Mouse (Mus musculus): ENCODE results near the gene Pkp3. TPM values are rescaled to one million over a fixed set of nuclear protein-coding genes. Genes with fewer than 3 reads are reported as not detected.
"Not testable (repeated sequence)": the region's sequence is repeated elsewhere in the genome, so short reads cannot be mapped to it uniquely, and the experiment has no call there.

Pkp3 gene
- polyA plus RNA-seq (2011; ENCODE audit: insufficient read depth, insufficient read length, low read depth, missing spikeins): 19.6 and 22.0 TPM in 2 replicates

DNA sequence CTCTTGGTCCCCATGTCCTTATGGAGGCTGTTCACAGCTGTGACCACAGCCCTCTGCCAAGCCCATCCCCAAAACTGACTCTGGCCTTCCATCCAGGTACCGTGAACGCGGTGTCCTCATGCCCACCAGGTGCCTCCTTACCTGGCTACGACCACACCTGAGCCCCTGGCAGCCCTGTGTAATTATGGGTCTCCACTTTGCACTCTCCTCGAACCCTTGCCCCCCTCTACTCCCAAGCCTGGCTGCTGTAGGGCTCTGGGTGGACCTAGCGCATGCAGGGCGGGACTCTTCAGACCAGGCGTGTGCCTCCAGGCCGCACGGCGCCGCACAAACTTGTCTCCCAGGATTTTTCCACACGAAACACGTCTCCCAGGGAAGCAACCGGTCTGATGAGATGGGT, at the start of gene Pkp3:
Gene Pkp3, plus strand, starts transcription at position 378 of the 400 bp plus-strand sequence.
- Histone ChIP-seq H3K9ac (ENCODE audit: low read depth, poor library complexity, severe bottlenecking) (peak within 1 kb of the TSS; percentile 26), H3K4me1 (ENCODE audit: control insufficient read depth, insufficient read depth, low read length) (peaks cover 4% of the 10 kb centered on the region), H3K9me3 (replicated peaks; ENCODE audit: control insufficient read depth, insufficient read depth, low read length, poor library complexity, severe bottlenecking) (no peaks in the 10 kb centered on the region), H3K27me3 (ENCODE audit: control insufficient read depth, insufficient read depth, low read length, poor library complexity, severe bottlenecking) (no peaks in the 10 kb centered on the region), H3K36me3 (ENCODE audit: control insufficient read depth, insufficient read depth, low read length, poor library complexity, severe bottlenecking) (no peaks in the 10 kb centered on the region), H3K27ac (ENCODE audit: insufficient read depth, low read length) (no peak within 1 kb of the TSS), H3K4me3 (ENCODE audit: low read depth, low read length) (no peak within 1 kb of the TSS)
- TF ChIP-seq CTCF (IDR thresholded peaks at IDR 0.05; ENCODE audit: low read depth, low read length): no peak
- TF ChIP-seq POLR2A (IDR thresholded peaks at IDR 0.05; ENCODE audit: insufficient read depth, low read length): no peak
- TF ChIP-seq EP300 (IDR thresholded peaks at IDR 0.05; ENCODE audit: insufficient read depth, low read depth, low read length): no peak

GRCm38 (mm10) chr7:141028831-141029230, 49.2 kb upstream of the Pkp3 start, which contains the start of gene Gm17387:
Gene Gm17387 (plus strand): TSS chr7:141029131.
- Histone ChIP-seq H3K9me3 (replicated peaks; ENCODE audit: control insufficient read depth, insufficient read depth, low read length, poor library complexity, severe bottlenecking) (no peaks in the 10 kb centered on the region), H3K27ac (ENCODE audit: insufficient read depth, low read length) (no peak within 1 kb of the TSS), H3K4me3 (ENCODE audit: low read depth, low read length) (no peak within 1 kb of the TSS), H3K9ac (ENCODE audit: low read depth, poor library complexity, severe bottlenecking) (no peak within 1 kb of the TSS), H3K4me1 (ENCODE audit: control insufficient read depth, insufficient read depth, low read length) (peaks cover 2% of the 10 kb centered on the region), H3K27me3 (ENCODE audit: control insufficient read depth, insufficient read depth, low read length, poor library complexity, severe bottlenecking) (no peaks in the 10 kb centered on the region), H3K36me3 (ENCODE audit: control insufficient read depth, insufficient read depth, low read length, poor library complexity, severe bottlenecking) (no peaks in the 10 kb centered on the region)
- TF ChIP-seq POLR2A (IDR thresholded peaks at IDR 0.05; ENCODE audit: insufficient read depth, low read length): no peak
- TF ChIP-seq CTCF (IDR thresholded peaks at IDR 0.05; ENCODE audit: low read depth, low read length): no peak
- TF ChIP-seq EP300 (IDR thresholded peaks at IDR 0.05; ENCODE audit: insufficient read depth, low read depth, low read length): no peak

DNA sequence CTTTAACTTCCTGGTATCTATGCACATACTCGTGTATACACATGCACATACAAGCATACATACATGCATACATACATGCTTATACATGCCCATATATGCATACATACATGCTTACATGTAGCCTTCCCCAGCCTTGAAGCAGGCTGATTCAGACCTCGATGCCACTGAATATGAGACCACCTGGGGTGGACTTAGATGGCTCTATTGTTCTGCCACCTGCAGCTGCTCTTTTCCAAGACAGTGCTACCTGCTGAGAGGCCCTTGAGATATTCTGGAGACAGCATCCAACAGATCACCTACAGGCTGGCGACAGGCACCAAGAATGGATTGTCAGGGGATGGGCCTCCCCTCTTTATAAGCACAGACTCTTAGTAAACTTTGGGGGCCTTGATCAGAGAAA, 47.6 kb upstream of the Pkp3 start:
- no peaks in the 10 kb centered on the region for H3K36me3 ChIP-seq (ENCODE audit: control insufficient read depth, insufficient read depth, low read length, poor library complexity, severe bottlenecking)
- no peaks in the 10 kb centered on the region for H3K27me3 ChIP-seq (ENCODE audit: control insufficient read depth, insufficient read depth, low read length, poor library complexity, severe bottlenecking)
- H3K4me1 ChIP-seq (ENCODE audit: control insufficient read depth, insufficient read depth, low read length): peaks cover 2% of the 10 kb centered on the region
- no peak overlapping the region for H3K27ac ChIP-seq (ENCODE audit: insufficient read depth, low read length)
- TF ChIP-seq POLR2A (IDR thresholded peaks at IDR 0.05; ENCODE audit: insufficient read depth, low read length) (no peak), CTCF (IDR thresholded peaks at IDR 0.05; ENCODE audit: low read depth, low read length) (no peak), EP300 (IDR thresholded peaks at IDR 0.05; ENCODE audit: insufficient read depth, low read depth, low read length) (no peak)
- no peaks in the 10 kb centered on the region for H3K9me3 ChIP-seq (replicated peaks; ENCODE audit: control insufficient read depth, insufficient read depth, low read length, poor library complexity, severe bottlenecking)
- H3K9ac ChIP-seq (ENCODE audit: low read depth, poor library complexity, severe bottlenecking): no peak overlapping the region
- no peak overlapping the region for H3K4me3 ChIP-seq (ENCODE audit: low read depth, low read length)

GRCm38 (mm10) chr7:141032458-141033167, 45.4 kb upstream of the Pkp3 start:
- no peak for TF ChIP-seq EP300 (IDR thresholded peaks at IDR 0.05; ENCODE audit: insufficient read depth, low read depth, low read length)
- TF ChIP-seq POLR2A (IDR thresholded peaks at IDR 0.05; ENCODE audit: insufficient read depth, low read length): no peak
- TF ChIP-seq CTCF (IDR thresholded peaks at IDR 0.05; ENCODE audit: low read depth, low read length): no peak
- Histone ChIP-seq H3K9ac (ENCODE audit: low read depth, poor library complexity, severe bottlenecking) (no peak overlapping the region), H3K9me3 (replicated peaks; ENCODE audit: control insufficient read depth, insufficient read depth, low read length, poor library complexity, severe bottlenecking) (no peaks in the 10 kb centered on the region), H3K36me3 (ENCODE audit: control insufficient read depth, insufficient read depth, low read length, poor library complexity, severe bottlenecking) (no peaks in the 10 kb centered on the region), H3K27me3 (ENCODE audit: control insufficient read depth, insufficient read depth, low read length, poor library complexity, severe bottlenecking) (no peaks in the 10 kb centered on the region), H3K27ac (ENCODE audit: insufficient read depth, low read length) (no peak overlapping the region), H3K4me1 (ENCODE audit: control insufficient read depth, insufficient read depth, low read length) (peaks cover 2% of the 10 kb centered on the region), H3K4me3 (ENCODE audit: low read depth, low read length) (no peak overlapping the region)

- not testable (repeated sequence) for H3K9ac ChIP-seq (ENCODE audit: low read depth, poor library complexity, severe bottlenecking); H3K36me3 ChIP-seq (ENCODE audit: control insufficient read depth, insufficient read depth, low read length, poor library complexity, severe bottlenecking); H3K4me1 ChIP-seq (ENCODE audit: control insufficient read depth, insufficient read depth, low read length); H3K9me3 ChIP-seq (replicated peaks; ENCODE audit: control insufficient read depth, insufficient read depth, low read length, poor library complexity, severe bottlenecking); H3K4me3 ChIP-seq (ENCODE audit: low read depth, low read length); H3K27me3 ChIP-seq (ENCODE audit: control insufficient read depth, insufficient read depth, low read length, poor library complexity, severe bottlenecking); H3K27ac ChIP-seq (ENCODE audit: insufficient read depth, low read length)
Observed at GRCm38 (mm10) chr7:141036624-141037023, 41.4 kb upstream of the Pkp3 start.
